Mouse (Mus musculus) intestine, postnatal 0 days (tissue): ENCODE results near the gene Cacna2d2. TPM values are rescaled to one million over a fixed set of nuclear protein-coding genes. Genes with fewer than 3 reads are reported as not detected.
"Not testable (repeated sequence)": the region's sequence is repeated elsewhere in the genome, so short reads cannot be mapped to it uniquely, and the experiment has no call there.

Experiments used
- ATAC-seq: fragments of 200-750 bp; cut with Nextera tagmentation; 2 replicates; pipeline ENCODE4 v1.8.0; 2017; ENCODE audit warnings: mild to moderate bottlenecking, moderate TSS enrichment, moderate library complexity
- H3K27ac ChIP-seq: fragments of 300-500 bp; sonication (generic); 2 replicates; pipeline ENCODE4 v1.5.1; 2014; ENCODE audit warnings: mild to moderate bottlenecking, low read depth, low read length, moderate library complexity
- H3K27me3 ChIP-seq: fragments of 300-500 bp; sonication (generic); replicated peaks from 2 replicates; pipeline ENCODE4 v1.6.1; 2014; ENCODE audit warnings: low read length, mixed read lengths; ENCODE audit not compliant: control insufficient read depth, insufficient read depth
- H3K36me3 ChIP-seq: fragments of 300-500 bp; sonication (generic); 2 replicates; pipeline ENCODE4 v1.6.1; 2014; ENCODE audit warnings: mild to moderate bottlenecking, moderate library complexity; ENCODE audit not compliant: control insufficient read depth, insufficient read depth
- H3K4me1 ChIP-seq: fragments of 300-500 bp; sonication (generic); replicated peaks from 2 replicates; pipeline ENCODE4 v1.6.1; 2014; ENCODE audit warnings: antibody characterized with exemption, low read length, mixed read lengths; ENCODE audit not compliant: control insufficient read depth, insufficient read depth
- H3K4me2 ChIP-seq: fragments of 300-500 bp; sonication (generic); replicated peaks from 2 replicates; pipeline ENCODE4 v1.6.1; 2014; ENCODE audit warnings: low read depth, mild to moderate bottlenecking, moderate library complexity
- H3K4me3 ChIP-seq: fragments of 300-500 bp; sonication (generic); 2 replicates; pipeline ENCODE4 v1.5.1; 2014; ENCODE audit warnings: low read depth, low read length
- H3K9ac ChIP-seq: fragments of 300-500 bp; sonication (generic); 2 replicates; pipeline ENCODE4 v1.6.1; 2014; ENCODE audit warnings: mild to moderate bottlenecking, low read depth, low read length
- H3K9me3 ChIP-seq: fragments of 300-500 bp; sonication (generic); 2 replicates; pipeline ENCODE4 v1.6.1; 2016; ENCODE audit warnings: mixed run types; ENCODE audit not compliant: control insufficient read depth
- CTCF ChIP-seq: sonication (generic); IDR thresholded peaks from 2 replicates; pipeline ENCODE4 v1.5.1; 2016; ENCODE audit warnings: low read depth, mild to moderate bottlenecking, control low read depth, antibody characterized with exemption, moderate library complexity
- WGBS: fragments of 180-500 bp; shearing (Covaris S2); extraction: QIAGEN DNeasy Blood & Tissue Kit; methylation state at CpG from one replicate; pipeline ENCODE4 v1.1.7; 2014; 5-methylcytosine and 5-hydroxymethylcytosine counted together
- polyA plus RNA-seq: library from polyadenylated mRNA; unstranded; fragments of >200 nt; fragmentation: Nextera tagmentation; extraction: Ambion mirVana; gene quantifications from 2 replicates; pipeline ENCODE4 v1.2.1, GENCODE M21; 2015

The Cacna2d2 gene
- polyA plus RNA-seq, 1 experiment from 2014 or later: 0.22 TPM

DNA sequence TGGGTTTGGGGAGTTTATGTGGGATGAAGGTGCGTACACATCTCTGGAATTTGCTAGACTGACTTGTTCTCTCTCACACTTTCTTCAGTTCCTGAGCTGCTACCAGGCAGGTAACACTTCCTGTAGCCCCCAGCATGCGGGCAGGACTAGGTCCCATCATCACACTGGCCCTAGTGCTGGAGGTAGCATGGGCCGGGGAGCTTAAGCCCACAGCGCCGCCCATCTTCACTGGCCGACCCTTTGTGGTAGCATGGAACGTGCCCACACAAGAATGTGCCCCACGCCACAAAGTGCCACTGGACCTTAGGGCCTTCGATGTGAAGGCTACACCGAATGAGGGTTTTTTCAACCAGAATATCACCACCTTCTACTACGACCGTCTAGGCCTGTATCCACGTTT, 170.6 kb downstream of the Cacna2d2 start:
- H3K36me3 ChIP-seq: peaks cover 24% of the 10 kb centered on the region; the same call in 1 of the 2 replicates
- H3K4me2 ChIP-seq: peak overlapping the region; percentile 81
- peaks cover 15% of the 10 kb centered on the region for H3K4me1 ChIP-seq
- ATAC-seq: no peak
- peak overlapping the region; percentile 72 for H3K9ac ChIP-seq
- H3K9me3 ChIP-seq: no peaks in the 10 kb centered on the region
- 29% methylated on average over 13 of the region's 13 CpGs for WGBS
- no peaks in the 10 kb centered on the region for H3K27me3 ChIP-seq
- H3K27ac ChIP-seq: peak overlapping the region; percentile 84
- H3K4me3 ChIP-seq: peak overlapping the region; percentile 72
- TF ChIP-seq CTCF: no peak

DNA sequence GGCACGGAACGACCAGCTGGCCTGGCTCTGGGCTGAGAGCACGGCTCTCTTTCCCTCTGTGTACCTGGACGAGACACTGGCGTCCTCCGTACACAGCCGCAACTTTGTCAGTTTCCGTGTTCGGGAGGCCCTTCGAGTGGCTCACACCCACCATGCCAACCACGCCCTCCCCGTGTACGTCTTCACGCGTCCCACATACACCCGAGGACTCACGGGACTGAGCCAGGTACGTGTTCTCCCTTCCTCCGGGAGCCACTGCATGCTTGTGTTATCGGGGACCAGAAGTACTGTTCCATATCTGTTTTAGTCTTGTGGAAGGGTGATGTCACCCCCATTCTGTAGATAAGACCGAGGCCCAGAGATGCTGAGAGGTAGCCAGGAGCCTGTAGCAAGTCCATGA, 171.4 kb downstream of the Cacna2d2 start:
- H3K9ac ChIP-seq: peak overlapping the region; percentile 72
- H3K4me1 ChIP-seq: peaks cover 15% of the 10 kb centered on the region
- peak overlapping the region; percentile 72; the same call in 1 of the 2 replicates for H3K4me3 ChIP-seq
- no peaks in the 10 kb centered on the region for H3K9me3 ChIP-seq
- peak overlapping the region; percentile 84 for H3K27ac ChIP-seq
- peak; percentile 27 for ATAC-seq
- peak overlapping the region; percentile 81 for H3K4me2 ChIP-seq
- no peak for TF ChIP-seq CTCF
- H3K36me3 ChIP-seq: peaks cover 24% of the 10 kb centered on the region; the same call in 1 of the 2 replicates
- WGBS: 49% methylated on average over 21 of the region's 21 CpGs
- no peaks in the 10 kb centered on the region for H3K27me3 ChIP-seq

DNA sequence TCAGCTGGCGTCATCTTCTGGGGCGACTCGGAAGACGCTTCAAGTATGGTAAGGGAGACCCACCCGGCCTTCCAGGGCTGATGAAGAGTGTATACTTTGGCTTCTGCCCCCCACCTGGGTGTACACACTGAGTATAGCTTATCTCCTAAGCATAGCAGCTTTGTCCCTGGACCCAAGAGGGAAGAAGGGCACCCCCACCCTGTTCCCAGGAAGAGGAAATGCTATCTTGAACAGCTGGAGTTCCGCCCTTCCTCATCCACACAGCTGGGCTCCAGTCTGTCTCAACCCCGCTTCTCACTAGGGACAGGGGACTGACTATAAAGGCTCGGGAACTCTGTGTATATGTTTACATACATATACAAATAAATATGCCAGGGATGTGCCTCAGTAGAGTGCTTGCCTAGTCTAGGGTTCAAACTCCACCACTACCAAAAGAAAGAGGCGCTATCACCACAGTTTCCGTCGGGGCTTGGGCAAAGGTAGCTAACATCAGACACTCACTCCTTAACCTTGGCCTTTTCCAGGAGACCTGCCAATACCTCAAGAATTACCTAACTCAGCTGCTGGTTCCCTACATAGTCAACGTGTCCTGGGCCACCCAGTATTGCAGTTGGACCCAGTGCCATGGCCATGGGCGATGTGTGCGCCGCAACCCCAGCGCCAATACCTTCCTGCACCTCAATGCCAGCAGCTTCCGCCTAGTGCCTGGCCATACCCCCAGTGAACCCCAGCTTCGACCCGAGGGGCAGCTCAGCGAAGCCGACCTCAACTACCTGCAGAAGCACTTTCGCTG, 172.3 kb downstream of the Cacna2d2 start:
- peak overlapping the region; percentile 22; the same call in 1 of the 2 replicates for H3K9ac ChIP-seq
- 68% methylated on average over 22 of the region's 22 CpGs for WGBS
- H3K9me3 ChIP-seq: no peaks in the 10 kb centered on the region
- H3K4me1 ChIP-seq: peaks cover 16% of the 10 kb centered on the region
- ATAC-seq: peak; percentile 1; the same call in 1 of the 2 replicates
- peaks cover 24% of the 10 kb centered on the region; the same call in 1 of the 2 replicates for H3K36me3 ChIP-seq
- H3K4me3 ChIP-seq: 0 out of 2 replicates have a peak overlapping the region, but pooled peaks have one; percentile 72
- peak overlapping the region; percentile 81 for H3K4me2 ChIP-seq
- TF ChIP-seq CTCF: no peak
- H3K27ac ChIP-seq: peak overlapping the region; percentile 84
- no peaks in the 10 kb centered on the region for H3K27me3 ChIP-seq

DNA sequence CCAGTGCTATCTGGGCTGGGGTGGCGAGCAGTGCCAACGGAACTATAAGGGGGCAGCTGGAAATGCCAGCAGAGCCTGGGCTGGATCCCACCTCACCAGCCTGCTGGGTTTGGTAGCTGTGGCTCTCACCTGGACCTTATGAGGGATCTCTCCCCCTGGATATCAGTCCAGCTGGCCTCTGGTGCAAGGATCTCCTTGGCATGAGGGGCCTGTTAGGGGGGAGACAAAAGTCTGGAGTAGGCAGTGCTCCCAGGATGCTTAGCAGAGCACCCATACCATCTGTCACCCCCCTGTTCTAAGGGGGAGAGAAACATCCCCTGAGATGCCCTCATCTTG, 172.9 kb downstream of the Cacna2d2 start:
- H3K4me1 ChIP-seq: peaks cover 16% of the 10 kb centered on the region

DNA sequence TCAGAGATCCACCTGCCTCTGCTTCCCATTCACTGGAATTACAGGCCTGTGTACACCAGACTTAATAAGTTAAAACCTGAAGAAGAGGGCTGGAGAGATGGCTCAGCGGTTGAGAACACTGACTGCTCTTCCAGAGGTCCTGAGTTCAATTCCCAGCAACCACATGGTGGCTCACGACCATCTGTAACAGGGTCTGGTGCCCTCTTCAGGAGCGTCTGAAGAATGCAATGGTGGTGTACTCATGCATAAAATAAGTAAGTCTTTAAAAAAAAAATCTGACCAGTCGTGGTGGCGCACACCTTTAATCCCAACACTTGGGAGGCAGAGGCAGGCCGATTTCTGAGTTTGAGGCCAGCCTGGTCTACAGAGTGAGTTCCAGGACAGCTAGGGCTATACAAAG, 174.4 kb downstream of the Cacna2d2 start:
- TF ChIP-seq CTCF: peak; percentile 42
- H3K4me3 ChIP-seq, ATAC-seq, H3K9ac ChIP-seq, H3K27ac ChIP-seq, H3K27me3 ChIP-seq, H3K4me2 ChIP-seq, H3K9me3 ChIP-seq: not testable (repeated sequence)
- Histone ChIP-seq H3K36me3 (peaks cover 24% of the 10 kb centered on the region; the same call in 1 of the 2 replicates), H3K4me1 (peaks cover 13% of the 10 kb centered on the region)
- WGBS: 81% methylated on average over 6 of the region's 6 CpGs

More for the DNA sequence above, 172.9 kb downstream of the Cacna2d2 start:
- H3K27ac ChIP-seq: peak overlapping the region; percentile 84
- H3K27me3 ChIP-seq: no peaks in the 10 kb centered on the region
- no peak for TF ChIP-seq CTCF
- H3K36me3 ChIP-seq: peaks cover 24% of the 10 kb centered on the region; the same call in 1 of the 2 replicates
- no peak overlapping the region for H3K9ac ChIP-seq
- no peaks in the 10 kb centered on the region for H3K9me3 ChIP-seq
- H3K4me3 ChIP-seq: no peak overlapping the region
- H3K4me2 ChIP-seq: peak overlapping the region; percentile 81; the same call in 1 of the 2 replicates
- no peak for ATAC-seq
- WGBS: 93% methylated on average over 2 of the region's 2 CpGs

DNA sequence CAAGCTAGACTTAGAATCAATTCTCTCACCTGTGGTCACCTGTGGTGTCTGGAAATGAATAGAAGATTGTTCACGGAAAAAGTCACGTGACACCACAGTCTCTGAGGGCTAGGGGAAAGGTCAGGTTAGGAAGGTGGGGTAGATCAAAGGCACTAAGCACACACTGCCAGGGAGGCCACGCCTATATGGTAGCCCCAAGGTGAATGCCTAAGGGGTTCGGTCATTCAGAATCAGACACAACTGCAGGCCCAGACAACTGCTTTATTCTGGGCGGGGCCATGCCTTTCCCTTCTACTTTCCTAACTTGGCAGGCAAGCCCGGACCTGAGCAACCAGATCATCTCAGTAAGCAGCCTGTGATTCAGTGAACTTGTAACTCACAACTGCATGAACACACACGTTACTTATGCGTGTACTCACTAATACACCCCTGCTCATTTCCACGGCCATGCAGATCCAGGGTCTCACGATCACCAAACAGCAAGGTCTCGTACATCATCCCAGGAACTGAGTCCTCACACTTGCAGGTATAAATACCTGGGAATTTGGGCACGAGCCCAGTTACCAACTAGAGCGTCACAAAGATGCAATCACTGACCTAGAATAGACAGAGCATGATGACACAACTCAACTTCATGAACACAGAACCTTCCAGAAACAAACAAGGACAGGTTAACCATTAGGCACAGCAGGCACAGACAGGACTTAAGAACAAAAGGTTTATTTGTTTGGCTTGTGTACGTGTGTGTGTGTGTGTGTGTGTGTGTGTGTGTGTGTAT, 176.4 kb downstream of the Cacna2d2 start:
- no peak overlapping the region for H3K9ac ChIP-seq
- peaks cover 24% of the 10 kb centered on the region; the same call in 1 of the 2 replicates for H3K36me3 ChIP-seq
- TF ChIP-seq CTCF: no peak
- peaks cover 11% of the 10 kb centered on the region for H3K4me1 ChIP-seq
- ATAC-seq: peak; percentile 77
- H3K9me3 ChIP-seq: no peaks in the 10 kb centered on the region
- peak overlapping the region; percentile 55 for H3K27ac ChIP-seq
- H3K27me3 ChIP-seq: no peaks in the 10 kb centered on the region
- peak overlapping the region; percentile 59; the same call in 1 of the 2 replicates for H3K4me2 ChIP-seq
- H3K4me3 ChIP-seq: no peak overlapping the region
- 43% methylated on average over 14 of the region's 14 CpGs for WGBS
